Mouse (Mus musculus) liver, embryonic 14.5 days (tissue): Measurements from ENCODE around the gene Myo18a. TPM values are rescaled to one million over a fixed set of nuclear protein-coding genes. Genes with fewer than 3 reads are reported as not detected.

Experiments
- ATAC-seq: fragments of 200-750 bp; cut with Nextera tagmentation; 2 replicates; pipeline ENCODE4 v1.8.0; 2017; ENCODE audit warnings: moderate number of reproducible peaks, mild to moderate bottlenecking, moderate library complexity; ENCODE audit not compliant: insufficient read depth
- DNase-seq, 3 experiments: peaks; one replicate each; pipeline ENCODE4 v3.0.0-alpha.2; 2012 to 2013; ENCODE audit warnings: low read depth in 3 of 3, low spot score in 3 of 3
- H3K27ac ChIP-seq: fragments of 300-500 bp; sonication (generic); 2 replicates; pipeline ENCODE4 v1.5.1; 2014; ENCODE audit warnings: moderate library complexity, mild to moderate bottlenecking, control low read depth, inconsistent platforms
- H3K27me3 ChIP-seq: fragments of 300-500 bp; sonication (generic); 2 replicates; pipeline ENCODE4 v1.6.1; 2014; ENCODE audit warnings: mild to moderate bottlenecking, low read length, moderate library complexity; ENCODE audit not compliant: control insufficient read depth, insufficient read depth
- H3K36me3 ChIP-seq: fragments of 300-500 bp; sonication (generic); replicated peaks from 2 replicates; pipeline ENCODE4 v1.6.1; 2014; ENCODE audit warnings: low read depth; ENCODE audit not compliant: control insufficient read depth, insufficient read depth
- H3K4me1 ChIP-seq, 2 experiments: fragments of 200-500 bp in 1 of 2; fragments of 300-500 bp in 1 of 2; sonication (generic) in 1 of 2; replicated peaks; 2 replicates each; pipeline ENCODE4 v1.6.1; 2012 to 2014; ENCODE audit warnings: antibody characterized with exemption in 1 of 2, inconsistent platforms in 1 of 2, low read length in 1 of 2; ENCODE audit not compliant: control insufficient read depth in 2 of 2, insufficient read depth in 2 of 2
- H3K4me2 ChIP-seq: fragments of 300-500 bp; sonication (generic); 2 replicates; pipeline ENCODE4 v1.6.1; 2014; ENCODE audit warnings: low read depth, mild to moderate bottlenecking, control low read depth, moderate library complexity
- H3K4me3 ChIP-seq, 2 experiments: fragments of 200-500 bp in 1 of 2; fragments of 300-500 bp in 1 of 2; sonication (generic) in 1 of 2; 2 replicates each; pipeline ENCODE4 v1.5.1; 2012 to 2014; ENCODE audit warnings: low read depth in 2 of 2, low read length in 2 of 2, mild to moderate bottlenecking in 2 of 2, control low read depth in 1 of 2, inconsistent platforms in 1 of 2, moderate library complexity in 1 of 2; ENCODE audit not compliant: insufficient read depth in 1 of 2
- H3K9ac ChIP-seq: fragments of 300-500 bp; sonication (generic); replicated peaks from 2 replicates; pipeline ENCODE4 v1.6.1; 2014; ENCODE audit warnings: mild to moderate bottlenecking, control low read depth, moderate library complexity
- H3K9me3 ChIP-seq: fragments of 300-500 bp; sonication (generic); 2 replicates; pipeline ENCODE4 v1.6.1; 2016; ENCODE audit warnings: low read length, mixed read lengths; ENCODE audit not compliant: control insufficient read depth
- CTCF ChIP-seq: IDR thresholded peaks from 2 replicates; pipeline ENCODE4 v1.5.1; 2016; ENCODE audit warnings: antibody characterized with exemption, low read depth, control low read depth
- EP300 ChIP-seq: IDR thresholded peaks from 2 replicates; pipeline ENCODE4 v1.6.1; 2016; ENCODE audit warnings: antibody characterized with exemption, low read depth
- WGBS: fragments of 180-500 bp; shearing (Covaris S2); extraction: QIAGEN DNeasy Blood & Tissue Kit; methylation state at CpG from one replicate; pipeline ENCODE4 v1.1.7; 2014; ENCODE audit not compliant: insufficient replicate concordance; 5-methylcytosine and 5-hydroxymethylcytosine counted together
- polyA plus RNA-seq, 2 experiments: library from polyadenylated mRNA; depleted of rRNA in 1 of 2; stranded (reverse) in 1 of 2; unstranded in 1 of 2; fragments of >200 nt; fragmentation: Nextera tagmentation in 1 of 2; extraction: Ambion mirVana in 1 of 2; gene quantifications; 2 replicates each; pipeline versions ENCODE4 v1.2.1 to v1.2.3; 2012 to 2014

Gene Myo18a
- polyA plus RNA-seq, 2 experiments = 13.5 to 15.4 TPM

GRCm38 (mm10) chr11:77847599-77848128, 84.6 kb downstream of the Myo18a start:
- TF ChIP-seq EP300 = no peak
- TF ChIP-seq CTCF = no peak
- ATAC-seq = no peak
- Histone ChIP-seq H3K9ac (no peak overlapping the region), H3K4me3 (no peak overlapping the region), H3K36me3 (peaks cover 33% of the 10 kb centered on the region), H3K4me2 (no peak overlapping the region), H3K27me3 (no peaks in the 10 kb centered on the region), H3K27ac (no peak overlapping the region), H3K4me1 (no peaks in the 10 kb centered on the region), H3K9me3 (no peaks in the 10 kb centered on the region)
- WGBS = 75% methylated on average over 9 of the region's 9 CpGs
- DNase-seq = no peak

GRCm38 (mm10) chr11:77848131-77848530, 85.1 kb downstream of the Myo18a start:
- Histone ChIP-seq H3K4me3 (no peak overlapping the region), H3K4me2 (no peak overlapping the region), H3K27ac (no peak overlapping the region), H3K36me3 (peaks cover 28% of the 10 kb centered on the region), H3K9ac (no peak overlapping the region), H3K27me3 (no peaks in the 10 kb centered on the region), H3K9me3 (no peaks in the 10 kb centered on the region), H3K4me1 (no peaks in the 10 kb centered on the region)
- no peak for ATAC-seq
- TF ChIP-seq EP300 = no peak
- no peak for TF ChIP-seq CTCF
- no peak for DNase-seq
- 74% methylated on average over 5 of the region's 5 CpGs for WGBS

- ATAC-seq (no peak), DNase-seq (no peak)
- Histone ChIP-seq H3K4me1 (no peaks in the 10 kb centered on the region), H3K36me3 (peaks cover 22% of the 10 kb centered on the region), H3K4me2 (no peak overlapping the region), H3K9ac (no peak overlapping the region), H3K27ac (no peak overlapping the region), H3K9me3 (no peaks in the 10 kb centered on the region), H3K27me3 (no peaks in the 10 kb centered on the region), H3K4me3 (no peak overlapping the region)
- TF ChIP-seq EP300 (no peak), CTCF (no peak)
- 64% methylated on average over 7 of the region's 7 CpGs for WGBS
Observed at GRCm38 (mm10) chr11:77849151-77849550, 86.1 kb downstream of the Myo18a start.

GRCm38 (mm10) chr11:77850401-77851244, 87.6 kb downstream of the Myo18a start:
- no peak overlapping the region for H3K4me3 ChIP-seq
- peaks cover 20% of the 10 kb centered on the region for H3K36me3 ChIP-seq
- DNase-seq = no peak
- H3K9ac ChIP-seq = no peak overlapping the region
- WGBS = 81% methylated on average over 24 of the region's 24 CpGs
- no peaks in the 10 kb centered on the region for H3K9me3 ChIP-seq
- TF ChIP-seq CTCF (0 out of 2 replicates have a peak, but pooled peaks have one; percentile 1), EP300 (no peak)
- H3K4me2 ChIP-seq = no peak overlapping the region
- H3K27me3 ChIP-seq = no peaks in the 10 kb centered on the region
- no peak overlapping the region for H3K27ac ChIP-seq
- no peak for ATAC-seq
- no peaks in the 10 kb centered on the region for H3K4me1 ChIP-seq

- no peak overlapping the region for H3K9ac ChIP-seq
- no peaks in the 10 kb centered on the region for H3K27me3 ChIP-seq
- no peak overlapping the region for H3K4me3 ChIP-seq
- H3K27ac ChIP-seq = no peak overlapping the region
- no peak for TF ChIP-seq EP300
- TF ChIP-seq CTCF = no peak
- DNase-seq (no peak), ATAC-seq (no peak)
- 87% methylated on average over 6 of the region's 6 CpGs for WGBS
- H3K4me2 ChIP-seq = no peak overlapping the region
- H3K9me3 ChIP-seq = no peaks in the 10 kb centered on the region
- H3K36me3 ChIP-seq = peaks cover 19% of the 10 kb centered on the region
- H3K4me1 ChIP-seq = no peaks in the 10 kb centered on the region
Observed at GRCm38 (mm10) chr11:77851483-77852010, 88.5 kb downstream of the Myo18a start.
